Mouse (Mus musculus): ENCODE measurements around the gene Uba2. TPM values are rescaled to one million over a fixed set of nuclear protein-coding genes. Genes with fewer than 3 reads are reported as not detected.

Gene Uba2
- total RNA-seq, 2 experiments from 2014 or later, result 33.4 to 38.7 TPM

DNA sequence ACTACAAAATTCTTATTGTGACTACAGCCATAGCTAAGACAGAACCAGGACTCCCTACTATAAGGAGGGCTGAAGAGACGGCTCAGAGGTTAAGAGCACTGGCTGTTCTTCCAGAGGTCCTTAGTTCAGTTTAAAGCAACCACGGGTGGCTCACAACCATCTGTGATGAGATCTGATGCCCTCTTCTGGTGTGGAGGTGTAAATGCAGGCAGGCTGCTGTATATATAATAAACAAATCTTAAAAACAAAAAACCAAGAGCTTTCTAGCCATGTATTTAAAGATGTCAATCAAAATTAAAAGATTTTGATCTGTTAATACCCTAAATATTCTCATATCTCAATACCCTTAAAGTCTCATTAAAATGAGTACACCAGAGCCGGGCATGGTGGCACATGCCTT is 10.2 kb downstream of the Uba2 start:
- intact Hi-C loops (cut with DNase I), result no loop called here
- Histone ChIP-seq H3K27ac (no peak overlapping the region), H3K4me3 (no peak overlapping the region)
- TF ChIP-seq CTCF (IDR thresholded peaks at IDR 0.05), result peak; percentile 31; the same call in 1 of the 2 replicates
- no peak for DNase-seq

DNA sequence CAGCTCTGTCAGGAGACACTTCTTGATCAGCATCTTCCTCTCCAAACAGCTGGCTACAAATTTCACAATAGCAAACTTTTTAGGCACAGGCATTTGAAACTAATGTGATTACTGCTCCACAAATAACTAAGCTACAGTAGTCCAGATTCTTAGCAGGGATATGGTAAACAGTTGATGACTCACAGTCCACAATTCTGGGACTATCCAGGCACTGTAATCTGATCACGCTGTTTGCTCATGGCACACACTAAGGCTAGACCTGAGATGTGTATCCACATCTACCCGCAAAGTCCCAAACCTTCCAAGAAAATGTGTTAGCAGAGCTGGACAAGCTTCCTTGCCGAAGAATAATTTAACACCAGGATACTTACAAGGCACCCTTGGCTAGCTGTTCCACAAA is 11.4 kb downstream of the Uba2 start:
- Histone ChIP-seq H3K27ac (peak overlapping the region; percentile 20; the same call in 1 of the 2 replicates), H3K4me3 (no peak overlapping the region)
- no peak for TF ChIP-seq CTCF (IDR thresholded peaks at IDR 0.05)
- DNase-seq, result no peak
- intact Hi-C loops (cut with DNase I), result no loop called here

DNA sequence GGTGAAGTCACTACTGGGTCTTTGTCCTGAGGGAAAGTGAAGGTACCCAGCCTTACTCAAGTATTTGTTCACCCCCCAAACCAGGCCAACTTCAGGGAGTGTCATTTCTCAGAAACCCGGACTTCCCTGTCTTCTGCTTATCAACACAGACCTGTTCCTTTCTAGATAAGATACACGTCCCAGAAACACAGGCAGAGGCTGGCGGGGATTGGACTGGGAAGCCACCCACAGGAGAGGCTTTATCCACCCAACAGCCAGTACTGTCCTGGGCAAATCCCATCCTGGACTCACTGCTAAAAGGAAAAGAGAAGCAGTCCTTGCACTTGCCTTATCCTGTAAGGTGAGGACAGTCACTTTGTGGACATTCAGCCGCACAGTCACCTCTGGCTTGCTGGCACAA is 22.2 kb downstream of the Uba2 start:
- no peak for TF ChIP-seq CTCF (IDR thresholded peaks at IDR 0.05)
- no peak for DNase-seq
- H3K27ac ChIP-seq, result no peak overlapping the region
- no peak overlapping the region for H3K4me3 ChIP-seq
- intact Hi-C loops (cut with DNase I), result loop anchor here (10.0 kb wide), 1 partner anchor 668 kb away; the partner anchor contains the start of gene Chst8

DNA sequence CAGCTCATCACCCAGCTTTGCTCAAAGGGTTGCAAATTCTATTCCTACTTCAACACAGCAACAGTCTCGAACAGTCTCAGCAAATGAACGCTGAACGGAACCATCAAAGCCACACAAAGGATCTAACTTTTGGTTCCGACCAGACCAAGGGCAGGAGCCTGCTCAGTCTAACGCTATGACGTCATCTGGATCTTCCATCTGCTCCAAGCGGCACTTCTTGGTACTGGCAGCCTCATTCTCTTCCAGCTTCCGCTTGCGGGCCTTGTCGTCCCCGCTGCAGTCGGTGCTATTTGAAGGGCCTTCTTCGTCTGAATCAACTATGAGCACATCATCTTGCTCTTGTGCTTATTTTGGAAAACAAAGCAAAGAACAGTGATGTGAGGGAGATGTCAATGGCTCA is 28.3 kb downstream of the Uba2 start:
- Histone ChIP-seq H3K4me3 (no peak overlapping the region), H3K27ac (no peak overlapping the region)
- TF ChIP-seq CTCF (IDR thresholded peaks at IDR 0.05), result no peak
- intact Hi-C loops (cut with DNase I), result loop anchor here (10.0 kb wide), 1 partner anchor 674 kb away; the partner anchor contains the start of gene Chst8
- no peak for DNase-seq

DNA sequence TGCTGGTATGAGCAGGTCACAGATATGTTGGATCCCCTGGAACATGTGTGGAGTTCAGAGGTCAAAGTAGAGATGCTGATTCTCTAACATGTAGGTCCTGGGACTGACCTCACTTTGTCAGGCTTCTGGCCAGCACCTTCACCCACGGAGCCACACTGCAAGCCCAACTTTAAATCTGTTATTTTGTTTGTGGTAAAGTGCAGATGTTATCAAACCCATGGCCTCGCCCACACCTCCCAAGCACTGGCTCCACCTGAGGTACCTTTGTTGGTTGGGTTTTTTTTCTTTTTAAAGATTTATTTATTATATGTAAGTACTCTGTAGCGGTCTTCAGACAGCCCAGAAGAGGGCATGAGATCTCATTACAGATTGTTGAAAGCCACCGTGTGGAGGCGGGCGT is 29.9 kb downstream of the Uba2 start:
- Histone ChIP-seq H3K27ac (no peak overlapping the region), H3K4me3 (no peak overlapping the region)
- intact Hi-C loops (cut with DNase I), result no loop called here
- no peak for TF ChIP-seq CTCF (IDR thresholded peaks at IDR 0.05)
- no peak for DNase-seq

DNA sequence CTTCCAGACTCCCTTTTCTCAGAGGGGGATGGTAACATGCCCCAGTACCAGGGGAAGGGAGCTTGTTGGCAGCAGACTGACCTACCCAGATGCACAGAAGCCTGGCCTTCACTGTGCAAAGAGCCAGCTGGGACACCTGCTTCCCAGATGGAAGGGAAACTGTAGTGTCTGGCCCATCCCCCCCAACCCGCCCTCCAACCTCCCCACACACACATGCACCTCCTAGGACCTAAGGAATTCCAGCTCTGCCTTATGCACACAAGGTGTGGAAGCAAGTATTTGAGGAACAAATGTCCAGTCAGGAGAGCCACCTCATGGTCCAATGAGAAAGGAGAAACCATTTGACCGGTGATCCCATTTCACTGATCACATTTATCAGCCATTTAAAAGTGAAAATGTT is 35.1 kb downstream of the Uba2 start:
- no peak for DNase-seq
- intact Hi-C loops (cut with DNase I), result loop anchor here (5.0 kb wide), 1 partner anchor 63 kb away; the partner anchor contains the start of gene Pdcd2l
- no peak overlapping the region for H3K4me3 ChIP-seq
- peak overlapping the region; percentile 86; the same call in 1 of the 2 replicates for H3K27ac ChIP-seq
- TF ChIP-seq CTCF (IDR thresholded peaks at IDR 0.05), result no peak

DNA sequence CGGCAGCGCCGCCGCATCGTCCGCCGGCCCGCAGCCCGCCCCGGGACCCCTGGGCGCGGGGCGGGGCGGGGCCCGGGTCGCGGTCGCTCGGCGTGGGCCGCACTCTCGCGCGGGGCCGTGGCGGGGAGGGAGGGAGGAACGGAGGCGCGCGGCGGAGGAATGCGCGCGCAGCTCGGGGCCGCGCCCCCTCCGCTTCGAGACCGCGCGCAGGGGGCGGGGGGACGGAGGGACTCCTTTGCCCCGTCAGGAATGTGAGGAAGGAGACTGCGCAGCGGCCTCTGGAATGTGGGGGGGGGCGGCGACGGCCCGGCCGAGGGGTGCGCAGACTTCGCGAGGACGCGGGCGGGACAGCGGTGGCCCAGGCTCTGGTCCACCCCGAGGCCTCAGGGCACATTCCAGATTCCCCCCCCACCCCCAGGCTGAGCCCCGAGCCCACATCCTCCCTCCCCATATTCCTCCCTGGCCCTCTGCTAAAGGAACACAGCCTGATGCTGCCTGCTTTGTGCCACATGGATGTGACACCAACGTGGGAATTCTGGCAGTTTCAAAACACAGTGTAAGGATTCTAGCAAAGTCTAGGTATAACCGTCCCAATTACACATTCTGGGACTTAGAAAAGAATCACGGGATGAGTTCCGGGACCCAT is 36.2 kb downstream of the Uba2 start, which contains the start of gene Wtip:
Gene Wtip, minus strand, starts transcription at position 152 of the 646 bp plus-strand sequence.
- no peak for TF ChIP-seq CTCF (IDR thresholded peaks at IDR 0.05)
- intact Hi-C loops (cut with DNase I), result loop anchor here (5.0 kb wide), 1 partner anchor 64 kb away; the partner anchor contains the start of gene Pdcd2l
- H3K27ac ChIP-seq, result peak within 1 kb of the TSS; percentile 86
- H3K4me3 ChIP-seq, result peak within 1 kb of the TSS; percentile 77
- peak; percentile 89 for DNase-seq

DNA sequence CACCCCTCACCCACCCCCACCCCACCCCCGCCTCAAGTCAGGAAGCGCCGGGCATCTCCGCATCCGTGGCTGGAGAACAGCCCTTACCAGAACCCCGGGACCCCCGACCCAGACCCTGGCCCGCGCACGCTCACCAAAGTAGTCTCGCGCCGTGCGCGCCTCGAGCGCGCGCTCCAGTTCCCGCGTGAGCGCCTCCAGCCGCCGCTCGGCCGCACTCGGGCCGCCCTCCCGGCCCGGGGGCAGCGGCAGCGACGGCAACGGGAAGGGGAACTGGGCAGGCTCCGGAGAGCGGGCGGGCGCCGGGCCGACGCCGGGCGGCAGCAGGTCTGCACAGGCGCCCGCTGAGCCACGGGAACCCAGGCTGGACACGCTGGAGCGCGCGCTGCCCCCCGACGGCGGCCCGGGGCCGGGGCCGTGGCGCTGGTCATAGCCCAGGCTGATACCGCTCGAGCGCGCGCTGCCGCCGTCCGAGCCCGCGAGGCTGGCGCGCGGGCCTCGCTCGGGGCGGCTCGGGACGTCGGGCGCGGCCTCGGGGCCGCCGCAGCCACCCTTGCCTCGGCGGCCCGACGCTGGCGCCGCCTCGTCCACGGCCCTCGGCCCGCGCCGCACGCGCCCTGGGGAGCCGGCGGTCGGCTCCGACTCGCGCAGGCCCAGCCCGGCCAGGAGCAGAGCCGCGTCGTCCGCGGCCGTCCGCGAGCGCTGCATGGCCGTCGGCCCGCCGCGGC is 36.9 kb downstream of the Uba2 start:
- peak overlapping the region; percentile 72 for H3K27ac ChIP-seq
- intact Hi-C loops (cut with DNase I), result loop anchor here (5.0 kb wide), 1 partner anchor 65 kb away; the partner anchor contains the start of gene Pdcd2l

DNA sequence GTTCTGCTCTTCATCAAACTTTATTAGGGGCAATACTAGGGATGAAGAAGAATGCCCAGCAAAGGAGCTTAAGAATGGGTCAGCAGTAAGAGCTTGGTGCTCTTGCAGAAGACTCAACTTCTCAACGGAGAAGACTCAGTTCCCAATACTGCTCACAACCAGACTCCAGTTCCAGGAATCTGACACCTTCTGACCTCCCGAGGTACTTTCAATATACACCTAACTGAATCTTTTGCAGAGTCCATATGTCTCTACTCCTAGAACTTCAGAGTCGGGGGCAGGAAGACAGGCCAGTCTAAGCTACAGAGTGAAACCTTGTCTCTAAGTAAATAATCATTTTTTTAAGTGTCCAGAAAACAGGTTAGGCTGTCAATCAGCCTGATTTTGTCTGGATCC is 37.4 kb downstream of the Uba2 start:
- DNase-seq, result no peak
- Histone ChIP-seq H3K27ac (peak overlapping the region; percentile 72), H3K4me3 (peak overlapping the region; percentile 77)
- intact Hi-C loops (cut with DNase I), result loop anchor here (5.0 kb wide), 1 partner anchor 65 kb away; the partner anchor contains the start of gene Pdcd2l
- TF ChIP-seq CTCF (IDR thresholded peaks at IDR 0.05), result no peak

More for the DNA sequence above, 36.9 kb downstream of the Uba2 start:
- peak overlapping the region; percentile 77 for H3K4me3 ChIP-seq
- peak; percentile 38 for DNase-seq
- no peak for TF ChIP-seq CTCF (IDR thresholded peaks at IDR 0.05)

DNA sequence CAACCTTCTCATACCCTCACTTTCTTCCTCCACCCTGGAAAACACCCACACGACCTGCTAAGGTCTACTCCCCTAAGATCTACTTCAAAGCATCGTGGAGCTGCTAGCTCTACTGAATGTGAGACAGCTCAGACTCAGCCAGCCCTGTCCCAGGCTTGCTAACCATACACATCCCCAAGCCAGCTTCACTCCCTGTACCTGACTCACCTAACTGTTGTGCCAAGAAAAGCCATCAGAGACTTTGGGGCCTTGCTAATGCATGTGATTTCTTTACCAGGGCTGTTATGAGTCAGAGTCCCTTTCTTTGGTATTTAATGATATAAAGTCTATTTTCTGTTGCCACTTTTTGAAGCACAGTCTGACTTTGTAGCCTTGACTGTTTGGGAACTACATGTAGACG is 38.3 kb downstream of the Uba2 start:
- no peak for TF ChIP-seq CTCF (IDR thresholded peaks at IDR 0.05)
- no peak for DNase-seq
- Histone ChIP-seq H3K27ac (peak overlapping the region; percentile 72), H3K4me3 (peak overlapping the region; percentile 77)
- intact Hi-C loops (cut with DNase I), result loop anchor here (5.0 kb wide), 1 partner anchor 66 kb away; the partner anchor contains the start of gene Pdcd2l

- Histone ChIP-seq H3K4me3 (no peak overlapping the region), H3K27ac (no peak overlapping the region)
- no peak for DNase-seq
- intact Hi-C loops (cut with DNase I), result no loop called here
- no peak for TF ChIP-seq CTCF (IDR thresholded peaks at IDR 0.05)
Observed at GRCm38 (mm10) chr7:34126291-34126690, 43.1 kb downstream of the Uba2 start.

DNA sequence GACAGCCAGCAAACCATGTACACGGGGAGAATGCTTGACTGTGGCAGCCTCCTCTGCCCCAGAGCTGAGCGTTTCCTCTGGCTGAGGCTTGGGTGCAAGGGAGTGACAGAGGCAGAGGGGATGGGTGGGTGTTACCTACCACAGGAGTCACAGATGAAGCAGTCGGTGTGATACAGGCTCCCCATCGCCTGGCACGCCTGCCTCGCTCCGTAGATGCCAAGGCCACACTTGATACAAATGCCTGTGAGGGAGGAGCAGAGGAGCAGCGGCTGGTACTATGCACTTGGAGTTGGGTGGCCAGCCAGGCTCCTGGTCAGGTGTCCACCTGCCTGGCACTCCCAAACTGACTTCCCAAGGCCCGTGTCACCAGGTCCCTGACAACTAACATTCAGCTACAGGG is 44.1 kb downstream of the Uba2 start:
- DNase-seq, result no peak
- Histone ChIP-seq H3K4me3 (no peak overlapping the region), H3K27ac (no peak overlapping the region)
- intact Hi-C loops (cut with DNase I), result no loop called here
- TF ChIP-seq CTCF (IDR thresholded peaks at IDR 0.05), result no peak
